In the genomic region with DNA sequence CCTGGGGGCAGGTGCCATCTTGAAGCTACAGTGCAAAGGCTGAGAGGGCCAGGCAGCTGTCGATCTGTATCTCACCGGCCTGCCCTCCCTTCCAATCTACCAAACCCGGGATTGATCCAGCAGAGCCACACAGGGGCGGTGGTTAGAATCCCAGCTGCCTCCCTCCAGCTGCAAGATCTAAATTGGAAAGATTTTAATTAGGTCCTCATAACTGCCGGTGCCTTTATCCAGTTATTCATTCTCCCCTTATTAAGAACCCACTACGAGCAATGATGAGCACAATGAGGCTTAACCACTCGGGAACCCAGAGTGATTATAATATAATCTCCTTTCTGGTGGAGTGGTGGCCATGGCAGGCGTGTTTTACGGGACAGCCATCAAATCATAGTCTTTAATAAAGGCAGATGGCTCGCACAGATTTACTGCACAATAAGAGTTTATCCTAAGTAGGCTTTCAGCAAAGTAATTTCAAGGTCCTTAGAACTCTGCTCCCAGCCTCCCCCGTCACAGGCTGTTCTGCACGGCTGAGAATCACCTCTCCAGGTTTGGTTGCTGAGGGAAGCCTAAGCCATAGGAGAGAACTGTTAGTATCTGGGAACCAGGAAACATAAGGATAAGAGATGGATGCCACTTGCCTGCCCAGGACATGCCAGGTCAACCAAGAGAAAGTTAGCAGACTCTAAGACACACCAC, we compare ENCODE assay signal across 18 mouse cellular contexts. TPM values are rescaled to one million over a fixed set of nuclear protein-coding genes. Genes with fewer than 3 reads are reported as not detected.
A peak's percentile ranks its signal among the peaks of the same experiment; 100 is the strongest.
DNase-seq lines count a peak whose midpoint lies in the region; ATAC-seq and TF ChIP-seq lines count a peak whose summit lies in the region.
"Had no signal": no experiment of that assay in that cellular context is flagged by ENCODE, and none has a peak within 500 bp of the region (broad histone marks: within the 10 kb centered on the region; RNA-seq: fewer than 3 reads in every experiment).

No protein-coding gene starts in this region.

- no peaks in the 10 kb centered on the region for H3K36me3 ChIP-seq in forebrain, embryonic 11.5 days (ENCODE audit: control insufficient read depth, insufficient read depth, low read length)
- no peaks in the 10 kb centered on the region for H3K36me3 ChIP-seq in forebrain, postnatal 0 days (ENCODE audit: insufficient read depth)
- H3K36me3 ChIP-seq in midbrain, embryonic 12.5 days = no peaks in the 10 kb centered on the region
- H3K36me3 ChIP-seq in neural tube, embryonic 15.5 days = no peaks in the 10 kb centered on the region
- H3K36me3 ChIP-seq: limb, embryonic 10.5 days had no signal

- H3K9ac ChIP-seq in forebrain, embryonic 11.5 days (ENCODE audit: low read length) = no peak overlapping the region
- no peak overlapping the region for H3K9ac ChIP-seq in forebrain, postnatal 0 days
- H3K9ac ChIP-seq in midbrain, embryonic 12.5 days (replicated peaks) = no peak overlapping the region
- no peak overlapping the region for H3K9ac ChIP-seq in neural tube, embryonic 15.5 days (replicated peaks)
- H3K9ac ChIP-seq: liver, embryonic 14.5 days had no signal

- no peak overlapping the region for H3K4me3 ChIP-seq in forebrain, embryonic 11.5 days (ENCODE audit: low read depth, low read length)
- H3K4me3 ChIP-seq in forebrain, postnatal 0 days (ENCODE audit: low read depth, low read length) = no peak overlapping the region
- H3K4me3 ChIP-seq in midbrain, embryonic 12.5 days = no peak overlapping the region
- no peak overlapping the region for H3K4me3 ChIP-seq in neural tube, embryonic 15.5 days (replicated peaks)
- H3K4me3 ChIP-seq: limb, embryonic 10.5 days had no signal

- TF ChIP-seq CTCF in forebrain, postnatal 0 days (IDR thresholded peaks at IDR 0.05; ENCODE audit: low read depth) = no peak

- peak; percentile 44 for DNase-seq in forebrain, embryonic 11.5 days (ENCODE audit: low spot score)
- DNase-seq in forebrain, postnatal 0 days = no peak
- DNase-seq in left cerebral cortex, adult 11 months (ENCODE audit: low spot score) = no peak
- no peak for DNase-seq in B cell, adult 2 months
- DNase-seq in kidney, postnatal 14 days = no peak
- DNase-seq: cerebellum, adult 18-20 months; gastrocnemius, postnatal 36 days; kidney, adult 11 months; kidney, postnatal 4 days; lung, postnatal 14 days; right cerebral cortex, postnatal 14 days had no signal

- peak; percentile 69 for ATAC-seq in forebrain, embryonic 11.5 days (replicated peaks; ENCODE audit: low FRiP score)
- ATAC-seq in forebrain, postnatal 0 days = peak; percentile 61; the same call in 1 of the 2 replicates
- peak; percentile 61; the same call in 1 of the 2 replicates for ATAC-seq in midbrain, embryonic 12.5 days (ENCODE audit: low FRiP score, low read depth)
- ATAC-seq in neural tube, embryonic 15.5 days (ENCODE audit: low FRiP score) = peak; percentile 69

- H3K9me3 ChIP-seq in forebrain, embryonic 11.5 days (ENCODE audit: control insufficient read depth, low read length) = no peaks in the 10 kb centered on the region
- H3K9me3 ChIP-seq in forebrain, postnatal 0 days (ENCODE audit: low read length) = no peaks in the 10 kb centered on the region
- no peaks in the 10 kb centered on the region for H3K9me3 ChIP-seq in midbrain, embryonic 12.5 days
- H3K9me3 ChIP-seq in neural tube, embryonic 15.5 days (replicated peaks) = no peaks in the 10 kb centered on the region
- H3K9me3 ChIP-seq: limb, embryonic 10.5 days had no signal

- no peak overlapping the region for H3K4me2 ChIP-seq in forebrain, embryonic 11.5 days (ENCODE audit: low read depth, low read length, severe bottlenecking)
- H3K4me2 ChIP-seq in forebrain, postnatal 0 days (ENCODE audit: low read depth) = no peak overlapping the region
- H3K4me2 ChIP-seq in midbrain, embryonic 12.5 days (replicated peaks) = no peak overlapping the region
- H3K4me2 ChIP-seq in neural tube, embryonic 15.5 days = no peak overlapping the region
- H3K4me2 ChIP-seq: heart, embryonic 11.5 days had no signal

- H3K27me3 ChIP-seq in forebrain, embryonic 11.5 days (ENCODE audit: control insufficient read depth, insufficient read depth, low read length) = no peaks in the 10 kb centered on the region
- H3K27me3 ChIP-seq in forebrain, postnatal 0 days (ENCODE audit: insufficient read depth, low read length) = no peaks in the 10 kb centered on the region
- peaks cover 6% of the 10 kb centered on the region; the same call in 1 of the 2 replicates for H3K27me3 ChIP-seq in midbrain, embryonic 12.5 days
- H3K27me3 ChIP-seq in neural tube, embryonic 15.5 days (replicated peaks) = no peaks in the 10 kb centered on the region

- peaks cover 4% of the 10 kb centered on the region; the same call in 1 of the 2 replicates for H3K4me1 ChIP-seq in forebrain, embryonic 11.5 days (replicated peaks; ENCODE audit: control insufficient read depth, insufficient read depth, low read length)
- H3K4me1 ChIP-seq in forebrain, postnatal 0 days (ENCODE audit: insufficient read depth) = no peaks in the 10 kb centered on the region
- H3K4me1 ChIP-seq in midbrain, embryonic 12.5 days = peaks cover 16% of the 10 kb centered on the region
- peaks cover 13% of the 10 kb centered on the region for H3K4me1 ChIP-seq in neural tube, embryonic 15.5 days
- H3K4me1 ChIP-seq: limb, embryonic 10.5 days had no signal

- no peak overlapping the region for H3K27ac ChIP-seq in forebrain, embryonic 11.5 days (ENCODE audit: low read depth, low read length)
- no peak overlapping the region for H3K27ac ChIP-seq in forebrain, postnatal 0 days (ENCODE audit: low read depth, low read length)
- peak overlapping the region; percentile 11; the same call in 1 of the 2 replicates for H3K27ac ChIP-seq in midbrain, embryonic 12.5 days (replicated peaks)
- H3K27ac ChIP-seq in neural tube, embryonic 15.5 days (replicated peaks) = no peak overlapping the region
- H3K27ac ChIP-seq: limb, embryonic 10.5 days; liver, embryonic 14.5 days had no signal

- 43% methylated on average over 12 of the region's 12 CpGs for WGBS in forebrain, embryonic 11.5 days
- WGBS in forebrain, postnatal 0 days = 17% methylated on average over 12 of the region's 12 CpGs
- WGBS in midbrain, embryonic 12.5 days = 46% methylated on average over 12 of the region's 12 CpGs
- WGBS in neural tube, embryonic 15.5 days = 34% methylated on average over 12 of the region's 12 CpGs

RNA-seq across cellular contexts. Expression of gene Ankrd33b, which starts 34.8 kb away (rescaled TPM):
- polyA plus RNA-seq in forebrain, embryonic 11.5 days (2014; fragmentation: Nextera tagmentation; extraction: Ambion mirVana) = 0.32 and 0.56 TPM in 2 replicates
- 1.3 TPM in 2 replicates for total RNA-seq in forebrain, postnatal 0 days (2014; rRNA removed)
- polyA plus RNA-seq in forebrain, postnatal 0 days (2015; fragmentation: Nextera tagmentation; extraction: Ambion mirVana) = 1.1 and 1.2 TPM in 2 replicates
- 0.71 and 0.75 TPM in 2 replicates for polyA plus RNA-seq in midbrain, embryonic 12.5 days (2016; fragmentation: Nextera tagmentation; extraction: Ambion mirVana)
- polyA plus RNA-seq in neural tube, embryonic 15.5 days (2015; fragmentation: Nextera tagmentation; extraction: Ambion mirVana) = 0.70 and 2.6 TPM in 2 replicates

RNA-seq across cellular contexts. Expression of gene Ropn1l, which starts 51.2 kb away (rescaled TPM):
- 3.5 and 3.9 TPM in 2 replicates for polyA plus RNA-seq in forebrain, embryonic 11.5 days (2014; fragmentation: Nextera tagmentation; extraction: Ambion mirVana)
- 1.2 and 2.1 TPM in 2 replicates for total RNA-seq in forebrain, postnatal 0 days (2014; rRNA removed)
- polyA plus RNA-seq in forebrain, postnatal 0 days (2015; fragmentation: Nextera tagmentation; extraction: Ambion mirVana) = 2.1 and 3.1 TPM in 2 replicates
- 1.9 and 2.0 TPM in 2 replicates for polyA plus RNA-seq in midbrain, embryonic 12.5 days (2016; fragmentation: Nextera tagmentation; extraction: Ambion mirVana)
- polyA plus RNA-seq in neural tube, embryonic 15.5 days (2015; fragmentation: Nextera tagmentation; extraction: Ambion mirVana) = 1.5 and 2.0 TPM in 2 replicates
- total RNA-seq: ES-E14; heart, postnatal 25 days had no signal
